Mouse (Mus musculus) layer of hippocampus, postnatal 10 days (tissue): ENCODE results near the gene Acad12. TPM values are rescaled to one million over a fixed set of nuclear protein-coding genes. Genes with fewer than 3 reads are reported as not detected.

Source experiments
- DNase-seq, 2 experiments: peaks; one replicate each; pipeline ENCODE4 v3.0.0; 2021; ENCODE audit warnings: low spot score in 2 of 2
- total RNA-seq, 2 experiments: library from RNA; stranded (reverse); gene quantifications; 2 replicates each; pipeline ENCODE4 v1.2.3; 2021

Gene Acad12
- total RNA-seq, 2 experiments from 2014 or later = 4.4 to 5.4 TPM

DNA sequence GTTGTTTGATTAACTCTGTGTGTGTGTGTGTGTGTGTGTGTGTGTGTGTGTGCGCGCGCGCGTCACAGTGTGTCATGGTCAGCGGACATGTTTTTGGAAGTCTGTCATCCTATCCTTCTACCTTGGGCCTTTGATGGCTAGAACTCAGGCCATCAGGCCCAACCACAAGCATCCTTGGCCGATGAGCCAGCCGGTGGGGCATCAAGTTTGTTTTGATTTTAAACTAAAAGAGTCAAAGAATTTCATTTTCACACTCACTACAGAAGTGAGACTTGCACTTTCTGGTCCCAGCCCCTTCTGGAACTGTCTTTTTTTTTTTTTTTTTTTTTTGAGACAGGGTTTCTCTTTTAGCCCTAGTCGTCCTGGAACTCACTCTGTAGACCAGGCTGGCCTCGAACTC, 33.7 kb downstream of the Acad12 start:
- no peak for DNase-seq

DNA sequence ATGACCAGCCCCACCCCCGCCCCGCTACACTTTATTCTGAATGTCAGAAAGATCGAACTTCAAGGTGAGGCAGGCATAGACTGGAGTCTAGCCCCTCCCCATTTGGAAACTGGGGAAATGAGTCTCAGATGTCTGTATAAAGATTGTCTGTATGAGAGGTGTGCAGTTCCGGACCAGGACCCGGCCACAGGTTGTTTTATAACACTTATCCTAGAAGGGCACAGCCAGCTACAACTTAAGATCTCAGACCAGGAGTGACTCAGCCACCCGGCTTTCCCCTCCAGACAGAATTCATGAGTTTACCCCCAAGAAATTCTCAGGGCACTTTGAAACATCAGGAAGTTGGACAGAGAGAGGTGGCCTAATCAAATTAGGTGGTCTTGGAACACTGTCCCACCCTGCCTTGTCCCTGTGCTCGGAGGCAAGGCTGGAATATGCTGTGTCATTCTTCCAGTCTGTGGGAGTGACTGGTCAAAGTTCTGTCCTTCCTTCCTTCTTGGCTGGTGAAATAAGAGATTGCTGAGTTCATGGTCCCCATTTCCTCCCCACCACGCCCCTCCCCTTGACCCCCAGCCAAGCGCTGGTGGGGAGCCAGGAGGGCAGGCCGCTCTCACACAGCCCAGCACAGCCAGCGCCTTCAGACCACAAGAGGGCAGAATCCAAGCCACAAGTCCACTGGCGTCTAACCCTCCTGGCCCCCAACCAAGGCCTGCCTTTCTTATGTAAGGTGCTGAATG, 34.8 kb downstream of the Acad12 start:
- peak; percentile 76 to 81 for DNase-seq

DNA sequence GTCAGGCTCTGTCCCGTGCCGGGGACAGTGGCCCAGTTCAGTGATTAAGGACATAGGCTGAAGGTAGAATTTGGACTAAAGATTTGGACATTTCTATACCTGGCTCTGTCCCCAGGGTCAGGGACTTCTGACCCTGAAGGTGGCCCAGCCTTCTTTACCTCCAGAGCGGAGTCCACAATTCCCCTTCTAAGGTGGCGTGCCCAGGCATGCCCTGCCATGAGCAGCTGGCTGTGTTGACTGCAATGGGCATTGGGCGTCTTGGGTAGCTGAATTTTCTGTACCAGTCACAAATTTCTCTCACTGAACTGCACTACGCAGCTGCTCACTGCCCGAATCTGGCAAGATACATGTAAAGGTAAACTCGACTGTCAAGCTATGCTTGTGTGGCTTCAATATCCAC, 36.8 kb downstream of the Acad12 start:
- no peak for DNase-seq

DNA sequence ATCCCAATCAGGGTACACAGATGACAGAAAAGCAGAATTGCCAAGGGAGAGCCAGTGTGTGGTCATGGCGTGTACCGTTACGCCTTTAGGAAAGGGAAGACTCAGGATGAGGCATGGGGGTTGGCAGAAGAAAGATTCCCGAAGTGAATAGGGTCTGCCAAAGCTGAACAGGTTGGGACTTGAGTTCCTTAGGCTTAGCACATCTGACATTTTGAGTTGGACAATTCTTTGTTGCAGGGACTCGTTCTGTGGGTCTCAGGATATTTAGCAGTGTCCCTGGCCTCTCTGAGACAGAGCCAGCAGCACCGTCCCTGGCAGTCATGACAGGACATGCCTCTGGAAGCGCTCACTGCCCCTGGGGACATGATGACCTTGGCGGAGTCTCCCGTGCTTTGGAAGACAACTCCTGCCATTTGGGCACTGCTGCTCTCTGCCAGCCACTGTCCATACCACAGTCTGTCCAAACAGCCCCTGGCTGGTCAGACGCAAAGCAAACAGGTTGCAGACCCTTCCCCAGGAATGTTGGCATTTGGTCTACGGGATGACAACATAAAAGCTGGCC, 41.7 kb downstream of the Acad12 start:
- DNase-seq = no peak

DNA sequence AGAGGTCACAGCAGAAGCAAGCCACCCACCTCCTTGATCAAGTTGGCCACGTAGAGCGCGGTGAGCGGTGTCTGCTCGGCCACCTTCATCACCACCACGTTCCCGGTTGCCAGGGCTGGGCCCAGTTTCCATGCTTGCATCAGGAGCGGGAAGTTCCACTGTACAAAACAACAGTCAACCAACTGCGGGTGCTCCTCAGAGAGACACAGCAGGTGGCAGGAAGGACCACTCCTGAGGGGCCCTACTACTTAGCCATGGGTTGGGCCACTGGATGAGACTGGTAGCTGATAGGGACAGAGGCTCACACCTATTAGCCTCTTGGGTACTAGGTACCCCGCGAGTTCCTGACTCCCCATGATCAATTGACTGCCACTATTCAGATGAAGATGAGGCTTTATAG, 42.9 kb downstream of the Acad12 start:
- no peak for DNase-seq

DNA sequence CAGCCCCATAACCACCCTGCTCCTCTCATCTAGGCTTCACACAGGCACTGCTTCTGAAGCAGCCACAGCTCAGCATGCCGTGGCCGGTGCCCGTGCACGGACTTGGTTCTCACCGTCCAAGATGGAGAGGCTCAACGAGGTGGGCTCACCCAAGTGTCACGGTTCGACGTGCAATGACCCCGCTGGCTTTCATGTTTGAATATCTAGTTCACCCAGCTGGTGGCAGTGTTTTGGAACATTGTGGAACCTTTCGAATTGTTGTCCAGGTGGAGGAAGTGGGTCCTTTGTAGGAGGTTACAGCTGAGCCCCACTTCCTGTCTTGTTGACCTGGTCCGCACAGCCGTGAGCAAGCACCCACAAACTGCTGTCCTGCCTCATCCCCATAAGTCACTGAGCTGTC, 44.6 kb downstream of the Acad12 start:
- no peak for DNase-seq

DNA sequence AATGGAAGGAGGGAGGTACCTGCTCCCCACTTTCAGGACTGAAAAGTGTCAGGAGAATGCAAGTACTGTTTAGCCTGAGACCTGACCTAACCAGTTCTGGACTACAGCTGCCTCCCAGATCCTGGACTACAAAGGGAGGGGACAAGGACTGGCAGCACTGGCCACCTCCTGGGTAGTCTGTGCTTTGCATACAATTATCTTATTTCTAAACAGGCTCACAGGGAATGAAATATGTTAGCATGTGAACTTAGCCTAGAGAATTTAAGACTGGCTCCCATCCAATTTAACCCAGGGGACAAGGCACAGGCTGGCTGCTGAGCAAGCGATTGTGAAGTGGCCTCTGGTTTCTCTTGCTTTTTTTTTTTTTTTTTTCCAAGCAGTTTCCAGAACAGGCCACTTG, 48.0 kb downstream of the Acad12 start:
- no peak for DNase-seq

DNA sequence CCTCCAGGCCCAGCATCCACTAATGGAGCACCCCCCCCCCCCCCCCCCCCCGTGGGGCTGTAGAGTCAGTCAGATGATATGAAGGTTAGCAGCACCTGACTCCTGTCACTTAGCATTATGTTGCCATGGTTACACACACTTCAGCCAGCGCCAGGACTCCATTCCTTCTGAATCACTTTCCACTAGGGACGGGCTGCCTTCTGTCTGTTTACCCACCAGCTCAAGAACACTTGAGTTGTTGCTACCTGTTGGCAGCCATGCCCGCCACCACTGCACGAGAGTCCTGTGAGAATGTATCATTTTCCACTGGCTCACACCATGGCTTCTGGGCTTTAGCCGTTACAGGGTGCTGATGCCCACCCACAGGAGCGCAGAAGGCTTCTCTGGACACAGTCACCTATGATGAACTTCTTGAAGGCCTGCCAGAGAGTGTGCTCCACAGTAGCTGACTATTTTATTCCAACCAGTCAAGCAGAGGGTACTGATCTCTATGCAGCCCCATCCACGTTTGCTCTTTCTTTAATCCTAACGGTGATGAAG, 48.8 kb downstream of the Acad12 start:
- DNase-seq = no peak

DNA sequence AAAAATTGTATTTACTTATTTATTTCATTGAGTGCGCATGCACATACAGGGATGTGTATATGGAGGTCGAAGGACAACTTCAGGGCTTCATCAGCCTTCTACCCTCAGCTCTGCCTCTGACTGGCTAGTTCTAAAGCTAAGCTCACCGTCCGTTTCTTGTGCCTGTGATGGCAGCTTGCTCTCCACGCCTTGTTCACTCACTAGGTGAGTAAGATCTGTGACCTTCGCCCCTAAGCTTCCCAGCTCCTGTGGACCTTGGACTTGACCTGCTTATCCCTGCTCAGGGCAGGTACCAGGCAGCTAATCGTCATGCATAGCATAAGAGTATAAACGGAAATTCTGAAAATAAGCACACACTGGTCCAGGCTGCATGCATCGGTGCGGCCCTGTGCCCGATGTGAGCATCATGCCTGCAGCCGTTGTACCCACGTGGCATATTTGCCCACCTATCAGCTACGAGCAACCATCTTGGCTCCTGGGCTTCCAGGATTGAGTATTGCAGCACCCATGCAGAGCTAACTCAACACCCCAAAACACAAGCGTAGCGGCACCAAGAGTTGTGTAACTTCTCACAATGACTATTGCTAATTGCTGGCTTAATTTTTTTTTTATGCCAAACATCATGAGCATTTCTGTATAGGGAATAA, 52.6 kb downstream of the Acad12 start:
- DNase-seq = no peak

DNA sequence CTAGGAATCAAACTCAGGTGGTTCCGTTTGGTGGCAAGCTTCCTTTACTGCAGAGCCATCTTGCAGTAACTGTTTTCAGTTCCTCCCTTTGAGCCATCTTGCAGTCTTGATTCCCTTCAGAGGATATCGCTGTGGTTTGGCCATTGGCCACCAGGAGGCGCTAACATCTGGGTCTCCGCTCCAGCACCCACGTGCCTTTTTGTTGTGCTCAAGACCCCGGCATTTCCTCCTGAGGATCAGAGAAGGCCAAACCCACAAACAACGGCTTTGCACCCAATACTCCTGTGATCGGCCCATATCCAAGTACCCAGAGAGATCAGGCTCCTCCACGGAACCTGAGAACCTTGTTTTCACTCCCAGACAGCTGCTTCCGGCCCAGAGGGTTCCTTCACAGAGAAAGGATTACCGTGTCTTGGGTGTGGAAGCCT, 54.3 kb downstream of the Acad12 start:
- DNase-seq = peak; percentile 86

DNA sequence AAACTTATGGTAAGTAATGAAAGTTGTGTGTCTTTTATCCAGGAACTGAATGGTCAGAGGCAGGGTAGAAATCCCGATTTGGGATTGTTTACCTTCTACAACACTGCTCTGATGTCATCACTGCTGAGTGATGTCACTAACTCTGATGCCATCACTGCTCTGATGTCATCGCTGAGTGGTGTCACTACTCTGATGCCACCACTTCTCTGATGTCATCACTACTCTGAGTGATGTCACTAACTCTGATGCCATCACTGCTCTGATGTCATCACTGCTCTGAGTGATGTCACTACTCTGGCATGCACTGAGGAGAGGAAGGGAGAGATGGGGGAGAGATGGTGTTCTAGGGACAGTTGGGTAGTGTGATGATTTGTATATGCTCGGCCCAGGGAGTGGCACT, 56.3 kb downstream of the Acad12 start:
- no peak for DNase-seq

DNA sequence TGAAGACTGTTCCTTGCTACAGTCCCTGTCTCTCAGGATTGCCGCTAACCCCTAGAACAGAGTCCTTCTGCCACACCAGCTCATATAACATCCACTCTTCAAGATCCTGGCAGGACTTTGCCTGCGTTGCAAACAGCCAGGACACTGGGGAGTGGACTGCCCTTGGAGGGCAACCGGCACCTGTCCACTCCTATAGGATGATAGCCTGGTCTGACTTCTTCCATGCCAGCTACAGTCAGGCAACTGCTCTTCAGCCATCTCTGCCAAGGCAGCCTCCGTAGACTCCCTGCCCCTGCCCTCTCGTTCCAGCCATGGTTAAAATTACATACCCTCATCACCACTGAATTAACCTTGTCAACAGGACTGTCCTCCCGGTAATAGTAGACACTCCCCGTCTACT, 69.5 kb downstream of the Acad12 start:
- no peak for DNase-seq

DNA sequence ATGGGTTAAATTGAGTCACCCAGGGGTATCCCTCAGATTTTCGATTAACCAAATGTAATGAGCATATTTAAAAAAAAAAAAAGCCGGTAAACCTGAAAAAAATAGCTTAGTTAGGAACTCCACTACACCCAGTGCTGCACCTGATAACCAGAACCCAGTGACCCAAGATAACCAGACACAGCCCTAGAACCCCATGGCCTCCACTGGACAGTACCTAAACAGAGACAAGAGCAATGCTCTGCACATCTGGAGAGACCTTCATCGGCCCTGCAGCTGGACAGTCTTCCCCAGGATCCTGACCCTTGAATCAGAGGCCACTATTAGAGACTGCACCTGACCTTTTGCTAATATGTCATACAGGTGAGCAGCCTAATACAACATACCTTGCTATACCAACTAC, 71.7 kb downstream of the Acad12 start:
- no peak for DNase-seq

Other genes with a start within 250 kb of the Acad12 start
- 10 to 100 TPM; 83.2 to 90.3 TPM for gene Trafd1, start 233.3 kb downstream of the Acad12 start, total RNA-seq
- gene Naa25, start 221.0 kb downstream of the Acad12 start, total RNA-seq = 10 to 100 TPM; 43.9 to 45.3 TPM
- 1 to 10 TPM; 4.4 to 5.4 TPM for gene Tmem116, start 167.0 kb downstream of the Acad12 start, total RNA-seq
- 100 to 1,000 TPM; 154 to 170 TPM for gene Erp29, start 166.4 kb downstream of the Acad12 start, total RNA-seq
- gene Adam1b, start 115.5 kb downstream of the Acad12 start, total RNA-seq = under 1 TPM in 1 of 2 experiments, not detected in 1; 0.11 TPM
- 10 to 100 TPM; 10.3 to 10.5 TPM for gene Adam1a, start 73.5 kb downstream of the Acad12 start, total RNA-seq
- gene Gm42878, start 73.5 kb downstream of the Acad12 start, total RNA-seq = not detected
- 10 to 100 TPM; 78.4 to 84.6 TPM for gene Mapkapk5, start 73.0 kb downstream of the Acad12 start, total RNA-seq
- gene Aldh2, start 25.1 kb downstream of the Acad12 start, total RNA-seq = 10 to 100 TPM; 90.7 to 93.9 TPM
- gene Acad10, start 41.6 kb upstream of the Acad12 start, total RNA-seq = 1 to 10 TPM; 2.6 to 3.3 TPM
- 10 to 100 TPM; 53.2 to 54.0 TPM for gene Brap, start 41.6 kb upstream of the Acad12 start, total RNA-seq
- 100 to 1,000 TPM; 204 to 220 TPM for gene Atxn2, start 92.4 kb upstream of the Acad12 start, total RNA-seq
- 10 to 100 TPM; 16.5 to 16.7 TPM for gene Sh2b3, start 218.7 kb upstream of the Acad12 start, total RNA-seq
- 10 to 100 TPM; 12.1 to 12.2 TPM for gene Pheta1, start 230.0 kb upstream of the Acad12 start, total RNA-seq